Mouse (Mus musculus) kidney, postnatal 4 days (tissue): ENCODE data around the gene Dgcr8.
A peak's percentile ranks its signal among the peaks of the same experiment; 100 is the strongest.
"Not testable (repeated sequence)": the region's sequence is repeated elsewhere in the genome, so short reads cannot be mapped to it uniquely, and the experiment has no call there.

Experiments used
- DNase-seq, 2 experiments: peaks; one replicate each; pipeline ENCODE4 v3.0.0; 2021; ENCODE audit warnings: mixed read lengths in 2 of 2

Gene Dgcr8

DNA sequence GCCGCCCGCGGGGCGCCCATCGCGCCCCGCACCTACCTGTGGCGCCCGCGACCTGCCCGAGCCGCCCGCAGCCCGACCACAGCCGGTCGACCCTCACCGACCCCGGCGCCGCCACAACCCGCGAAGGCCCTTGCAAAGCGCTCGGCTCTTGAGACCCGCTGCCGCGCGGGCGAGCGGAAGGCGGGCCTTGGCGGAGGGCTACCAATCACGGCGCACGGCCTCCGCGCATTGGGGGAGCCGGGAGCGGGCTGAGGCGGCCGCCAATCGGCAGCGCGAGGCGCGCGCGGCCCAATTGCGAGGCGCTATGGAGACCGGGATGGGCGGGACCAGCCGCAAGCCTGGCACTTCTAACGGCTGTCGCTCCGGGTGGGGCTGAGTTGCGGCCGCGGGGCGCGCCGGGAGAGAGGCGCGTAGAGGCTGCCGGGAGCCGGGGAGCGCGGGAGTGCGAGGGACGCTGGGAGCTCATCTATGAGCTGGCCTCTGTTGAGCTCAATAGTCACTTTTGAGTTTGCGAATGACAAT lies at the start of gene Dgcr8:
Gene Dgcr8, minus strand, starts transcription at position 180 of the 522 bp plus-strand sequence.
- peak; percentile 97 to 99 for DNase-seq

DNA sequence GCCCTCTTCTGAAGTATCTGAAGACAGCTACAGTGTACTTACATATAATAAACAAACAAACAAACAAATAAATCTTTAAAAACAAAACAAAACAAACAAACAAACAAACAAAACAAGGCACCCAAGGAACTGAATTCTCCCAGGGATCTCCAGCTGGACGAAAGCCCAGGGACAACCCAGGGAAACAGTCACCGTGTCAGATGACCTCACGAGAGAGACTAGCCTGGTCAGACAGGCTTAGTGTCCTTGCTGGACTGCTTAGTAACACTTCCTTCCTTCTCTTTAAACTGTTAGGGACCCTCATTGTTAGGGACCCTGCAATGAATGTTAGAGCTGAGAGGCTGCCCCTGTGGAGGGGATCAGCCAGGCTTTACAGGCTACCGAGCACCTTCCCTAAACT lies 48.2 kb upstream of the Dgcr8 start:
- DNase-seq, result no peak

DNA sequence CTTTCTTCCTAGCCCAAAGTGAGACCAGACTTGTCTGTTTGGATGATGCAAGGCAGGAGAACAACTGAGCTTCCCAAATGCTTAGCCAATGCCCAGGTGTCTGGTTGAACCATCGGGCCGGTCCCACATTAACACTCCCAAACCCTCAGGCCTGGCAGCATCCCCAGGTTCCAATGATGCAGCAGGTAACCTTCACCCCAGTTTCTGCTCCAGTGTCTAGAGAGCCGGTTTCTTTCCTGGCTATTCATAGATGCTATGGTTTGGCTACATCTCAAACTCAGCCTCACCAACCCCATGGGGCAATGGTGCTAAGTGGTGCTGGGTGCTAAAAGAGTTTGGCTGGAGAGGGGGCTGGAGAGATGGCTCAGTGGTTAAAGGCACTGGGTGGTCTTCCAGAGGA lies 46.9 kb upstream of the Dgcr8 start:
- DNase-seq, result no peak

DNA sequence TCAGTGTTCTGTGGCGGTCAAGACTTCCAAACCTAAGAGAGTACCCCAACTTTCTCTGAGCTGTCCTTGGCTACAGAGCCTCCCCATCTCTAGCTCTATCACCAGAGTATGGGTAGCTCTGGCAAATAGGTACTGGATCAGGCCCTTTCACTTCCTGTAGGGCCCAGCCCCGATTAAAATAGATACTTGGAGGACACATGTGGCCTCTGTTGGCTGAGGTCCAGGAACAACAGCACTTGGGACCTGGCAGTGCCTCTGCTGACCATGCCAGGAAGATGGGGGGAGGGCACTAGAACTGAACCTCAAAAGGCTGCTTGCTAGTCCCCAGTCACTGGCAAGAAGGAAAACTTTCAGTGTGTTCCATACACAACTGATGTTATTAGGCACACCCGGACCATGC lies 44.9 kb upstream of the Dgcr8 start:
- peak in 1 of 2 experiments; percentile 10 for DNase-seq

DNA sequence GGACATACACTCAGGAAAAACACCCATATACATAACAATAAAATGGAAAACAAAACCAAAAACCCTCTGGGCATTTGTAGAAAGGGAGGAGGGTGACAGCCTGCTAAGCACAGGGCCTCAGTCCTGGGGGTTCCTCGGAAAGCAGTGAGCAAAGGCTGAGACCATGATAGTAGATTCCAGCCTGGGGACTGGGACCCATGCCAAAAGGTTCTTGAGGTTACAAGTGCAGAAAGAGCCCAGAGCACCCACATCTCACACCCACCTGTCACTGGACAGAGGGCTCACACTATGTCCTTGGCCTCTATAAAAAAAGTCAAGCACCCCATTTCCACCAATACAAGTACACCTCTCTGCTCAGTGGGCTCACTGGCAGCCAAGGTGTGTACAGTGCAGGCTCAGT lies 39.5 kb upstream of the Dgcr8 start:
- DNase-seq, result no peak

DNA sequence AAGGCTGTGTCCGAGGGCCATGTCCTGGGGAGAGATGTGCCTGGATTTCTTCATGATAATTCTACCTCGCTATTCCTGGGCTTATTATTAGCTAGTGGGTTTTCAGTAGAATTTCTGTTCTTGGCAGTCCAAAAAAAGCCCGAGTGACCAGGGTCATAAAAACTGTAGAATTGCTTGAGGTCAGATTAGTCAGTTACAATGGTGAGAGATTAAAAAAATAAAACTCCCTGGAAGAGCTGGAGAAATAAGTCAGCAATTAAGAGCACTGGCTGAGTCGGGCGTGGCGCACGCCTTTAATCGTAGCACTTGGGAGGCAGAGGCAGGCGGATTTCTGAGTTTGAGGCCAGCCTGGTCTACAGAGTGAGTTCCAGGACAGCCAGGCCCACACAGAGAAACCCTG lies 38.9 kb upstream of the Dgcr8 start:
- DNase-seq, result no peak

DNA sequence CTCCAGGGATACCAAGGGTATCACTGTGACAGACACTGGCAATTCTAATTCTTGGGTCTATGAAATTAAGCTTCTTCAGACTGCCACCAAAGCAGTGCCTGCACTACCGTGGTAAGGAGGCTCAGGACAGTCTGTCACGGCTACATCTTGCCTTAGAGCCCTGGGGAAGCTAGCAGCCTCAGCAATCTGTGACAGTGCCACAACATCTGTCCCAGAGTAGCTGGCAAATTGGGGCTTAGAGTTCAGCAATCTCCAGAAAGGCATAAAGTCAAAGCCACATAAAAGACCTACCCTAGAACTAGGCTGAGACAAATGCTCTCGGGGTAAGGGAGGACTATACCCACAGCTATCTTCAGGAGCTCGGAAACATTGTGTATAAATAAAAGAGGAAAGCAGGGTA lies 36.7 kb upstream of the Dgcr8 start:
- DNase-seq, result no peak

DNA sequence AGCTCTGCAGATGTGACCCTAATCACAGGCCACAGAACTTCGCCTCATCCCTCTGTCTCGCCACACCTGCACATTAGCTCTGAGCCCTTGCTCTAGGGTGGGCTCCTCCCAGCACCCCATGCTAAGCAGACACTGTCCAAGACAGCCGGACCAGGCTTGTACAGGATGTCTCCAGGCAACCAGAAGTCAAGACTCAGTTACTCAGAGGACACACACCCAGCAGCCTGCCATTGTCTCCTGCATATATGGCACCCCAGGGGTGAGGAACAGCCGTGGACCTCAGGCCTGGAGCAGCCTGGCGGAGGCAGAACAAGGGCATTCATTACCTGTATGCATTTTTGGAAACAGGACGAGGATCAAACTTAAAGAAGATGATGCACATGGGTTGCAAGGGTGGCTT lies 35.0 kb upstream of the Dgcr8 start:
- DNase-seq, result no peak

DNA sequence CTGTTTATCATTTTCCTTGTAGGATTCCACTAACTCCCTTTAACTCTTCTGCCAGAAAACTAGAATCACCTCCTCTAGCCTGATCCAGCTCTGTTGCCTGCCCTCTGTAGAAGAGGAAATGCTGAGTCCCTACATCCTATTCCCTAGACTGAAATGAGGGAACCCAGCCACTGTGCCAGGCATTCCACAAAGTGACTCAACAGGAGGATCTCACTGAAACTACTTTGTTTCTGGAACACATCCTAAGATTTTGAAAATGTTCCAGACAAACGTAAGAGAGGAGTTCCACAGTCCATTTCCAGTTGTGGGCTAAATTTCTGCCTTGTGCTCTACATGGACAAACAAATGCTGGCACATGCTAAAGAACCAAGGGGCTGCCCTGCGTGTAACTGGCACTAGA lies 34.4 kb upstream of the Dgcr8 start:
- DNase-seq, result no peak

DNA sequence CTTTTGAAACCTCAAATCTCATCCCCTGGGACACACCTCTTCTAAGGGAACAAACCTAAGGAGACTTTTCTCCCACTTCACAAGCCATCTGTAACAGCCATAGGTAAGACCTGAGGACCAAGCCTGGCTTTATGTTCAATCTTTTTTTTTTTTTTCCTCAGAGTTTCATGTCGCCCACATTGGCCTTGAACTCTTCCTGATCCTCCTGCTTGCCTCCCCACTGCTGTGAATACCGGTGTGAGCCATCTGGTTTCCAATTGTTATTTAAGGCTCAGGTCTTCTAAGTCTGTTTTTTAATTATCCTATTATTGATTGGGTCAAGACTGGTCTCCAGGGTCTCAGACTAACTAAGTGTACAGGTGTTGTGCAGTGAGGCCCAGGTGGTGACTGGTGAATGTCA lies 32.4 kb upstream of the Dgcr8 start:
- DNase-seq, result no peak

DNA sequence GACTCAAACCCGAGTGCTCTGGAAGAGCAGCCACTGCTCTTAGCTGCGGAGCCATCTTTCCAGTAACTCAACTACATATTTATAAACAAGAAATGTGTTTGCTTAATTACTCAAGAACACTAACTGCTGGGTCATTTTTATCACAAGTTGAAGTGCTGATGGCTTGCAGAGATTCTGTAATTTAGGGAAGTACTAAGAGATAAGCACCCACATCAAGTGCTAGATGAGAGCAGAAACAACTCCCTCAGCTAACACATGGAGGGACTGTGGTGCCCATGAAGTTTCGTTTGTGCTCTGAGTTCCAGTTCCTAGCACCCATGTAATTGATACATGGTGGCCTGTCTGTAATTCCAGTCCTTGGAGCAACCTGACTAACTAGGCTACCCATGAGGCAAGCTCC lies 29.9 kb upstream of the Dgcr8 start:
- no peak for DNase-seq

DNA sequence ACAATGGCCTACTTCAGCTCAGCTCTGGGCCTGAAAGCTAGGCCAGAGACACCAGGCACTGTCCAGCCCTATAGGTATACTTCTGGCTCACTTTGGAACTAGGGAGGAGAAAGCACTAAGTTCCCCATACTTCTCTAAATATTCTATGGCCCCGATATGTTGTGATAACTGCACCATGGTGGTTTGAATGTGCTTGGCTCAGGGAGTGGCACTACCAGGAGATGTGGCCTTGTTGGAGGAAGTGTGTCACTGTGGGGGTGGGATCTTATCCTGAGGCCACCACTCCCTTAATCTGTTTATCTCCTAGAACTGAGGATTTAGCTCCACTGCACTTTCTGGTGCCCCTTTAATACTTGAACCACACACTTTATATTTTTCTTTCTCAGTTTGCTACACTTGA lies 19.1 kb upstream of the Dgcr8 start:
- DNase-seq, result no peak

DNA sequence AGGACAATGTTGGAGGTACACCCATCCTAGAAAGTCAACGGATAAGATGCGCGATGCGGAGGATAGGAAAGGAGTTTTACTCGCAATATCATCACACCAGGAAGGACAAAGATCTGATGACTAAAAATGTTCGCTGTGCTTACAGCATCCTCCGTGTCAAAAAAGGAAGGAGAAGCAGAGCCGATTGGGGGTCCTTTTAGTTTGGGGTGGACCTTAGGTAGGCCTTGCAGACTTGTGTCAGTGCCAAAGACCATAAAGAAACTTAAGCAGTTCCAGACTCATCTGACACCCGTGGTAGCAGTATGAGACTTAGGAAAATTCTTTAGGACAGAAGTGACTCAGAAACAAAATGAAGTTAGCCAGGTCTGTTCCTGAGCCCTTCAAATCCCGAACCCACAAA lies 568 bp upstream of the Dgcr8 start:
- not testable (repeated sequence) for DNase-seq

DNA sequence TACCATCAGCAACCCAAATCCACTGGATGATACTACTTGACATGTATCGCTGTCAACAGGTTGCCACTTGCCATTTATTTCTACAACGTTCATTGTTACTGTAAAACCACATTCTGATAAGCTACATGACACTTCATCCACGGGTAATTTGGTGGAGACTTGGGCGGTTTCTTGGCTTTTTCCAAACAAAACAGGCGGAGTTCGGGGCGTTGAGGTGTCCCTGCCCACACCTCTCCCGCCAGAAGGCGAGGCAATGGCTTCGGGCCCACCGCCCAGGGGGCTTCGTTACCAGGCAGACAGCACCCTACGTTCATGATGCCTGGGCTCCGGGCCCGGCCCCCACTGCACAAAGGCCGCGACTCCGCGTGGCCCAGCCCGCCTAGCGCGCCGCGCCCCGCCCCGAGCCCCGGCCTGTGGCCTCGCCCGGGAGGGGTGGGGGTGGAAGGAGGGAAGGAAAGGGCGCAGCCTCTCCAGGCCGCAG lies 425 bp downstream of the Dgcr8 start:
- peak; percentile 82 to 91 for DNase-seq

DNA sequence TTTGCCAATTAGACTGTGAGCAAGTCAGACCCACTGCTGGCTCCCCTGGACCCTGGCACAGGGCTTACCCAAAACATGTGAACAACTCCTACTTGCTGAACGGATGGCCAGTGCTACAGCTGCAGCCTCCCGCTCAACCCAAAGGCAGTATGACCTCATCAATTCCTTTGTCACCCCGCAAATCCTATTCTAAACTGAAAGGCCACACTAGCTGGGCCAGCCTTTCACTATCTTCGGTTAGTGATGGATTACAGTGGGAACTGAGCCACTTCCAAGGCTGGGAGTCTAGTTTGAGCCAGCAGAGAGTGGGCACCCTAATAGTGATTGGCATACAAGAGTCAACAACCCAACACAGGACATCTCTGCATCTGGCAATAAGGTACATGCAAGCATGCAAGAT lies 880 bp downstream of the Dgcr8 start:
- DNase-seq, result peak; percentile 10 to 34

DNA sequence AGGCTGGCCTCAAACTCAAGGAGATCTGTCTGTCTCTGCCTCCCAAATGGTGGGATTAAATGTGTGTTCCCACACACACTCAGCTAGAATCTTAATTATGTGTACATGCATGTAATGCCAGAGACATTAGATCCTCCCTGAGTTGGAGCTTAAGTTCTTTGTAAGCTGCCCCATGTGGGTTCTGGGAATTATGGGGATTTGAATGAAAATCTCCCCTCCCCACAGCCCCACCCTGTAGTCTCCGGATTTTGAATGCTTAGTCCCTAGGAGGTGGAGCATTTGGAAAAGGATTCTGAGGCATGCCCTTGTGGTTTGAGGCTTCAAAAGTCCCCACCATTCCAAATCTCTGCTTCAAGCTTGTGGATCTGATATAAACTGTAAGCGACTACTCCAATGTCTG lies 13.9 kb downstream of the Dgcr8 start:
- DNase-seq, result no peak

DNA sequence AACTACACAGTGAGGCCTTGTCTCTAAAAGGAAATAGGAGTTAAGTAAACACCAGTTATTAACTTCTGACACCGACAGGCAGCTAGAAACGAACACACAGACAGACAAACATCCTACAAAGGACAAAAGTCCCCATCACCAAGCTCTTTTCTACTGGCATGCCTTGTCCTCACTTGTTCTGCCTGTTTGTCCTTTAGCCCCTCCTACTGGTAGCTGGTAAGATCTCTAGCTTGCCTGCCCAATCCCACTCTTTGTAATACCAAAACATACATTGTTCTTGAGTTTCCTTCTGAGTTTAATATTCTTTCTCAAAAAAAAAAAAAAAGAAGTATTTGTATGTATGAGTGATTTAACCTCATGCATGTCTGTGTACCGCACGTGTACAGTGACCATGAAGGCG lies 20.9 kb downstream of the Dgcr8 start:
- DNase-seq, result no peak

DNA sequence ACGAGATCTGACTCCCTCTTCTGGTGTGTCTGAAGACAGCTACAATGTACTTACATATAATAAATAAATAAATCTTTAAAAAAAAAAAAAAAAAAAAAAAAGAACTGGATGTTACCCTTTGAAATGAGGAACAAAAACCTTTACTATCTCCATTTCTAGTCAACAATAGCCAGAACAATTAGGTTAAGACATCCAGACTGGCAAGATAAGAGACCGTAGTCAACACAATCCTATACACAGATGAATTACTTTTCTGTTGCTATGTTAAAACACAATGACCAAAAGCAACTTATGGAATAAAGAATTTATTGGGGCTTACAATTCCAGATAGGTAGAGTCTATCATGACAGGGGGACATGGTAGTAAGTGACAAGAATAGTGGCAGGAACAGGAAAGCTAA lies 24.0 kb downstream of the Dgcr8 start:
- no peak for DNase-seq

DNA sequence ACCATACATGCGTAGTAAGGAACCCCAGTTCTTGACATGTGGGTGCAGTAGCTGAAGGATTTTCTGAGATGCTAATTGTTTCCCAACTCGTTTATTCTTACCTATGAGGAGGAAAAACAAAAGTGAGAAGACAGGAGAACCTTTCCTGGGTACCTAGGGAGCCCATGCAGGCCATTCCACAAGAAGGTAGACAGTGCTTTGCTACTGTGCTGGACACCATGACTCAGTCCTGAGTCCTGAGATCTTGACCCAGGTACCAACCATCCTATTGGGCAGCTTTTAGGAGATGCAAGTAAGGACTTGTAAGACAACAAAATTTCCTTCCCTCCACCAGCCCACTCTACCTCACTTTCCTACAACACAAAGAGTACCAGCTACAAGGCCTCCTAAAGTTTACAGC lies 30.8 kb downstream of the Dgcr8 start, which contains the start of gene Gm49776:
Gene Gm49776, minus strand, starts transcription at position 101 of the 400 bp plus-strand sequence.
- DNase-seq, result no peak

DNA sequence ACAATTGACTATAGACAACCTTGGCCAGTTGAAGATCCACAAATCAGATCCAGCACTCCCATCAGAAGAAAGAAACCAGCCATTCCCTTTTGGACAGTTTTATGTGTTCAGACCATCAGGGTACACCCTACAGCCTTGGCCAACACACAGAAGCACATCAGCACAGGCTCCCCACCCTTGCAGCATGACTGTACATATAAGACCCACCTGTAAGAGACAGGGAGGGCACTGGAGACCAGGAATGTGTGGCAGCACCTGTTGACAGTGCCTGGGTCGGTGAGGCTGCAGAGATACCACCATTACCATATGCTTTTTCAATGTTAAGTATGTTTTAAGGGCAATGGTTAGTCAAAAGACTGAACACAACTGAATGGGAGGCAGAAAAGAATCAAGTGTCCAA lies 35.2 kb downstream of the Dgcr8 start:
- no peak for DNase-seq

DNA sequence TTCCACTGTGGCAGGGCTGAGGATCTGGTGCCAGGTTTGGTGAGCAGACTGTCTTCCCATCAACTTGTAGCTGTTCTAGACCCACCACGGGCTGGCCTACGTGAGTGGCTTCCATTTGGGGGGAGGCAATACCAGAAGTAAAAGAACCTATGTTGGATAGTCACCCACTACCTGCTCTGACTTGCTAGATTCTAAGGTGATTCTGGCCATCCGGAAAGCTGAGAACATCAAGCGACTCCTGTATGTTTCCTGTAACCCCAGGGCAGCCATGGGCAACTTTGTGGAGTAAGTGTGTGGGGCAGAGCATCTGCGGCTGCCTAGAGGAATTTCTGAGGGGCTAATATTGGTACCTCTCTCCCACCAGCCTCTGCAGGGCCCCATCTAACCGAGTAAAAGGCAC lies 36.3 kb downstream of the Dgcr8 start:
- no peak for DNase-seq

DNA sequence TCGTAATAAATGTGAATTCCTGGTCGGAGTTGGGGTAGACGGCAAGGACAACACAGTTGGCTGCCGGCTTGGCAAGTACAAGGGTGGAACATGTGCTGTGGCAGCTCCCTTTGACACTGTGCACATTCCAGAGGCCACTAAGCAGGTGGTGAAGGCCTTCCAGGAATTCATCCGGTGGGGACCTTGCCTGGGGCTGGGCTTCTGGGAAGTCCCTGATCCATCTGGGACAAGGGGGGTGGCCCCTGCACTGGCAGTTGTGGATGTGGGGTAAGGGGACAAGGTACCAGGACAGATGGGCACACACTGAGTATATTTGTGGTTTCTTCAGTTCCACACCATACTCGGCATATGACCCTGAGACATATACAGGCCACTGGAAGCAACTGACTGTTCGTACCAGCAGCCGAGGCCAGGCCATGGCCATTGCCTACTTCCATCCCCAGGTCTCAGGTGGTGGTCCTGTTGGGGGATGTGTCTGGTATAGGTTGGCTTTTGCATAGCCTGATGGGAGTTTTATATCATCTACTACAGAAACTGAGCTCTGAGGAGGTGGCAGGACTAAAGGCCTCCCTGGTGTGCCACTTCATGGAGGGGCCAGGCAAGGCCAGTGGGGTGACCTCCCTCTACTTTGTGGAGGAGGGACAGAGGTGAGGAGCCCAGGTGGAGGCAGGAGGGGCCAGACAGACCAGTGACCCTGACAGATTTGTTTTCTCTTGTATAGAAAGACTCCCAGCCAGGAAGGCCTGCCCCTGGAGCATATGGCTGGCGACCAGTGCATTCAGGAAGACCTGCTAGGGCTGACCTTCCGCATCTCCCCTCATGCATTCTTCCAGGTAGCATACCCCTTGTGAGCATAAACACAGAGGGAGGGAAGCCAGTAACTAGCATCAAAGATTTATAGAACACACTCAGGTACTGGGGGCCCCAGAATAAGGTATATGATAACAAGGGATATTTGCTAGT lies 37.9 kb downstream of the Dgcr8 start:
- peak in 1 of 2 experiments; percentile 32 for DNase-seq

DNA sequence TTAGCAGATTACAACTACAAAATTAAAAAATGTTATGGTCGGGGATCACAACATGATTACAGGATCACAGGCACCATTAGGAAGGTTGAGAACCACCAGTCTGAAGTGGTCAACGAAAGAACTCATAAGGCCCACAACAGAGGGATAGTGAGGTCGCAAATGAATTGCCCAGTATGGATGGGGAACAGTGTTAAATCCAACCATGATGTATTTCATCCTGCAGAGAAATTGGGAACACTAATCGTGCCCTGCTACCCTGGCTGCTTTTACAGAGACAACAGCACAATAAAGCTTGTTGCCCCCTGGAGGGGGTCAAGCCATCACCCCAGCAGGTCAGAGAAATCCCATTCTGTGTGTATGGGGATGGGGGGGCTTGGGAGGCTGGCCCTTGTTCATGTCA lies 38.8 kb downstream of the Dgcr8 start:
- DNase-seq, result no peak

DNA sequence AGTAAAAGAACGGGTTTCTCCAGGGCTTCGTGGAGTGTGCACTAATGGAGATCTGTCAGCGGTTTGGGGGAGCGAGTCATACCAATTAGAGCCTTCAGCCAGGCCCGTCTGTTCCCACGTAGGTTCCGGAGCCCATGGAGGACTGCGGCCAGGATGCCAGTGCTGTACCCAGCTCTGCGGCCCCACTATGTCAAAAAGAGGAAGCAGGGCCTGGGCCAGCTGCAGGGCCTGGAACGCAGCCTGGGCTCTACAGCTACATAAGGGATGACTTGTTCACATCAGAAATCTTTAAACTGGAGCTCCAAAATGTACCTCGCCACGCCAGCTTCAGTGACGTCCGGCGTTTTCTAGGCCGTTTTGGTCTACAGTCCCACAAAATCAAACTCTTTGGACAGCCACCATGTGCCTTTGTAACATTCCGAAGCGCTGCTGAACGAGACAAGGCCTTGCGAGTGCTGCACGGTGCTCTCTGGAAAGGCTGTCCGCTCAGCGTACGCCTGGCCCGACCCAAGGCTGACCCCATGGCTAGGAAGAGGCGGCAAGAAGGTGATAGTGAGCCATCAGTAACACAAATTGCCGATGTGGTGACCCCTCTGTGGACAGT lies 39.6 kb downstream of the Dgcr8 start:
- DNase-seq, result peak; percentile 48 to 65
